Mouse (Mus musculus) kidney, postnatal 10 days (tissue): ENCODE data around the gene Zfp683.

ENCODE experiments used
- DNase-seq: peaks from one replicate; pipeline ENCODE4 v3.0.0; 2021; ENCODE audit warnings: mixed read lengths

Zfp683 gene

GRCm38 (mm10) chr4:134058166-134058715, 4.6 kb downstream of the Zfp683 start:
- DNase-seq, result no peak

DNA sequence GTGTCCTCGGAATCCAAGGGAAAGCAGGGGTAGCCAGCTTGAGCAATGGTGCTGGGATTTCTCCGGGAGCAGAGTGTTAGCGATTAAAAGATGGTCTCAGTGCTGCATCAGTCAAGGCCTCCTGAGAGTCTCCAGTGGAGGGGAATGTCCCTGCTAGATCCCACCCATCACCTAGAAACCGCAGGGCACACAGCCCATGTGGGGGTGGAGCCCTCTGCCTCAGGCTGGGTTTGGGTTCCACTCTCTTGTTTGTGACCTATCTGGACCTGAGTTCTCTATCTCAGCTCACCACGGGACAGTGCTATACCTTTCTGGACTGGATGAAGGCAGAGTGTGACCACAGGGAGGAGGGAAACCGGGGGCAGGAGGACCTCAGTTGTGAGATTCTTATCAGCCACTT, 5.3 kb downstream of the Zfp683 start:
- no peak for DNase-seq

DNA sequence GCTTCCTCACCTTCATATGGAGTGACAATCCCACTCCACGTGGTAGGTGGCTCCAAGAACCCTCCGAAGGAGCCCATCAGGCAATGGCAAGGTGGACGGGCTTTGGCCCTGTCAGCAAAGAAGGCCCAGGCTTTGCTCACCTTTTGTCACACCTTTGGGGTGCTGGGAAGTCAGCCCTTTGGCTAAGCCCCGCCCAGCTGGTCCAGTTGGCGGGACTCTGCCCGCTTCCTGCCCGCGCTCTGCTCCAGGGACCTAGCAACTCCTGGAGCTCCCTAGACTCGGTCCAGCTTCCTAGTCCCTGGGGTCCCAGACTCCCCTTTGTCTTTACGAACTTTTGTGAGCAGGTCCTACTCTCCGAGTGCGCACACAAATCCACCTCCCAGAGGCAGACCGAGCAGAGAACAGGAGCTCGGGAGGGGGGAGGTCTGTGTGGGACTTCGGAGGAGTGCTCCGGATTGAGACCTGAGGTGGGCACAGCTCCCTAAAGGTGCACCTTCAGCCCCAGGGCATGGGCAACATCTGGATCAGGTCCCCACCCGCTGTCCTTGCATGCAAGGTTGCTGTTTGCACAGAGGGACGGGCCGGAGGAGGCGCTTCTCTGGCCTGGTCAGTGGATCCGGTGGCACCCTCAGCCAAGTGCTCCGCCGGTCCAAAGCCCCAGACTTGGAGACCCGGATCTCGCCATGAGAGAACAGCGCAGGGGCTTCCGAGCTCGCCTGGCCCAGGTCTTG, 6.7 kb downstream of the Zfp683 start, which contains the start of gene Crybg2:
Gene Crybg2, plus strand, starts transcription at position 681 of the 731 bp plus-strand sequence.
- no peak for DNase-seq

DNA sequence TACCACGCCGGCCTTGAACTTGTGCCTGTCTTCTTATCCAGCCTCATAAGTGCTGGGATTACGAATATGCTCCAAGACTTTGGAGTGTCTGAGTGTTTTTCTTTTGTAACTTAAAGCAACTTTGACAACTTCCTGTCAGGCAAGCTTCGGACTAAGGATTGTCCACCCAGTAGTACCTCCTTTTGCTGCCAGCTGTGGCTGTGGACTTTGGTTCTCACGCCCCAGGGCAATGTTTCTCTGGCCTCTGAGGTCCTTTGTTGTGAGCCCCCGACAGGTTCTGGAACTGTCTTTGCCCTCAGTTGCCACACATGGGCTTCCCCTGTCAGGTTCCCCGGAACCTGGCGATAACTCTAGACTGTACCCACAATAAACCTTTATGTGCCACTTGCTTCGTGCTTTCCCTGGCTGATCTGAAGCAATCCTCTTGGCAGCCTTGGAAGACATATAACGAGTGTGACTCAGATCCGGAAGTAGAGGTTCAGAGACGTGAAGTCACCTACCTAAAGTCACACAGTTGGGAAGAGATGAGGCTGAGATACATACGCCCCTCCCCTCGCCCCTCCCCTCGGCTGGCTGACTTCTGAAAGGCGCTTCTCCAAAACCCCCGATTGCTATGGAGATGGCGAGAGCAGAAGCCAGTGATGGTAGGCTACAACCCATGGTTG, 7.7 kb downstream of the Zfp683 start:
- no peak for DNase-seq

DNA sequence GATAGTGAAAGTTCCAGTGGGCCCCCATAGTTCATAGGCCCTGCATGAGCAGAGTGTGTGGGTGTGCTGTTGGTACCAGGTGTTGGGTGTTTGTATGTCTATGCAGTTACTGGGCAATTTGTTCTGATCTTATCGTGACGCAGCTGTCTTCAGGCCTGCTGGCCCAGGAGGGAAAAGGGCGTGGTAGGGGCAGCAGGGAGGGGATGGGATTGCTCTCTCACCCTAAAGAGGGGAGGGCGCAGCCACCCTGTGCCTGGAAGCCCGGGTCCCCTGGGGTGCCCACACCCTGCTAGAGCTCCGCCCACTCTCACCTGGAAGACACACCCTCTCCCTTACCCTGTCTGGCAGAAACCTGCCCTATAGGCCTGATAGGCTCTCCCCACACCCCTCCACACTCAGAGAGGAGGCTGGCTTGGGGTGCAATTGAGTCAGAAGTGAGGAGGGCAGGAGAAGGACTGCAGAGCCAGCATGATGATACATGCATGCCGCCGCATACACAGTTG, 8.4 kb downstream of the Zfp683 start:
- DNase-seq, result no peak

GRCm38 (mm10) chr4:134062561-134062960, 8.9 kb downstream of the Zfp683 start:
- no peak for DNase-seq

DNA sequence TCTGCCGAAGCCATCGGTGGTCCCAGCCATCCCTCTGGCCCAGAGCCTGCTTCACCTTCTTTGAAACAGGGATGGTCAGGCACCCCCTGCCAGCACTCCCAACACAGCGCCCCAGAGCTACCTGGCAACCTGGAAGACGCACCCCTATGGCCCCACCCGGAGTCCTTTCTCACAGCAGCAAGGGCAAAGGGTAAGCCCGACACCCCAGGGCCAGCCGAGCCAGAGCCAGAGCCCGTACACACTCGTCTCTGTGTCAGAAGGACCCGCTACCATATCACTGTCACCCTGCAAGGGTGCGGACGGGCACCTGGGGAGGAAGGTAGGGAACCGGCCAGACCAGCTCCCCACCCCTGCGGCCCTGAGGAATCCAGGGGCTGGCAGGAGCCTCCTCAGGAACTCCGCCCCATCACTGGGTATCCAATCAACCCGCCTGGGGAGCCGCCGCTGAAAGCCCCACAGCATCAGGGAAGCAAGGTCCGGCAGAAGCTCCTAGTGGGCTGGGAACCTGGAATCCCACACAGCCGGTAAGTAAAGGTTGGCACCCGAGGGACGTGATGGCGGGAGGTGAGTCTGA, 11.9 kb downstream of the Zfp683 start:
- DNase-seq, result peak; percentile 29

DNA sequence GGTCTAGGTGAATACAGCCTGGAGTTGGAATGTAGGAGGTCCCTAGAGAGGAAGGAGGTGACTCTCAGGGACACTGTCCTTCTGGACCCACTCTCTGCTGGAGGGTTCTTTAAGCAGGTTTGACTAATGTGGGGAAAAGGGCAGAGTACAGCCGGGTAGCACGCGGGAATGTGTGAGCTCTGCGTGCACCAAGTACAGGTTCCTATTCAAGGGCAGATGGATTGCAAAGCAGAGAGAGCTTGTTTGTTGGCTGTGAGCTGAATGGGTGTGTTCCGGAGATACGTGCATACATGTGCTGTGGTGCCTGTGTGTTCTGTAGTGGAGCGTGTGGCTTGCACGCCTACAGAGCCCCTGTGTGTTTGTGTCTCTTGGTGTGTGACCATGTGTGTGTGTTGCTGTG, 13.7 kb downstream of the Zfp683 start:
- peak; percentile 47 for DNase-seq

GRCm38 (mm10) chr4:134067833-134068544, 14.4 kb downstream of the Zfp683 start:
- no peak for DNase-seq

DNA sequence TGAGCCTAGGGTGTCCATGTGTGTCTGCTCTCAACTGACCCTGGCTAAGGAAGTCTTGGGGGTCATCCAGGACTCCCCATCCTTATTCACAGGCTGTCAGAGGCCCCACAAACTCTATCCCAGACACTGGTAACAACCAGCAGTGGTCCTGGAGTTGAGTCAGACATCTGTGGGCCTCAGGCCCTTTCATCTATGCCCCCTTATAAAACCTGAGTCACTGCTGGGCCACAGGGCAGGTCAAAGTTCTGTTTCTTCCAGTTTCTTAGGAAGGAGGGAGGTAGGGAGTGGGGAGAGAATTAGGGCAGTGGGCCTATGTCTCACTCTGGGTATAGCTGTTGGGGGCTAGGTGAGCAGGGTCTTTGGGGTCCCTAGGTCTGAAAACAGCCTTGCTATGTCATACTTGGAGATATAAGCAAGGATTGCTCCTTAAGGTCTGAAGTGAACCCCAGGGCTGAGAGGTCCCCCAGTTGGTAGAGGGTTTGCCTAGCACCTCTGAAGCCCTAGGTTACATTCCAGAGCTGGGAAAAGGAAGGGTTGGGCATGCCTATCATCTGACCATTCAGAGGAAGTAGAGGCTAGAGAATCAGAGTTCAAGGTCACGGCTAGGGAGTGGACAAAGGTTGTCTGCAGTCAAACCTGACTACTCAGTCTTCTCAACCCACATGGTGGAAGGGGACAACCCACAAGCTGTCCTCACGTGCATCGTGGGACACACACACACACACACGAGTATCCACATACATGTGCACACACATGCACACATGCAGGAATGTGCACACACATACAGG, 15.3 kb downstream of the Zfp683 start:
- DNase-seq, result no peak

- peak; percentile 83 for DNase-seq
Observed at GRCm38 (mm10) chr4:134078694-134079093, 25.1 kb downstream of the Zfp683 start.

DNA sequence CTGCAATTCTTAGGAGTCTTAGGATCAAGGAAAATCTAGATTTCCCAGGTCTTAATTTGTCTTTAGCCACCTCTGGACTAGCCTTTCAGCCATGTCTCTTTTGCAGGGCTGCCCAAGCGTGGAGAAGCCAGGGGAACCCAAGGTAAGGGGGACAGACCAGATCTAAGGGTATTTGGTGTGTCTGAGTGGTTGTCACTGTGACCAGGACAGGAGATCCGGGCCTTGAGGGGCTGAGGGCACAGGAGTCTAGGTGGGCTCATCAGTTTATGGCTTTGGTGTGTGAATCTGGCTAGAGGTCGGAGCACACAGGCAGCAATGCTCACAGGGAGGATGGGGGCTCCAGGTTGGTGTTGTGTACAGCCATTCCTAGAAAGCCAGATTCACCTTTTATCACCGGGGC, 27.0 kb downstream of the Zfp683 start:
- DNase-seq, result no peak

GRCm38 (mm10) chr4:134081730-134082386, 28.2 kb downstream of the Zfp683 start:
- peak; percentile 86 for DNase-seq

GRCm38 (mm10) chr4:134082460-134082859, 28.8 kb downstream of the Zfp683 start:
- no peak for DNase-seq

DNA sequence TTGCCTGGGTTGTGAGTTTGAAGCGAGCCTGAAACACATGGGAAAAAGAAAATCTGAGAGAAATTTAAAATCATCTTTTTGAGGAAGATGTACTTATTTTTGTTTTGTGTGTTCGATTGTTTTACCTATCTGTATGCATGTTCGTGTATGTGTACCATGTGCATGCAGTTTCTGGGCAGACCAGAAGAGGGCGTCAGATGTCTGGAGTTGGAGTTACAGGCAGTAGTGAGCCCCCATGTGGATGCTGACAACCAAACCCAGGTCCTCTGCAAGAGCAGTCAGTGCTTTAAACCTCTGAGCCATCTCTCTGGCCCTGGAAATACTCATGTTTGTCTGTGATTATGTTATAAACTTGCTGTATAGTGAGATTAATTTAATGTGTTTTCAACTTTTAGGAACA, 31.4 kb downstream of the Zfp683 start:
- DNase-seq, result no peak

GRCm38 (mm10) chr4:134087412-134087811, 33.8 kb downstream of the Zfp683 start:
- peak; percentile 62 for DNase-seq

GRCm38 (mm10) chr4:134089029-134089428, 35.4 kb downstream of the Zfp683 start:
- DNase-seq, result no peak

DNA sequence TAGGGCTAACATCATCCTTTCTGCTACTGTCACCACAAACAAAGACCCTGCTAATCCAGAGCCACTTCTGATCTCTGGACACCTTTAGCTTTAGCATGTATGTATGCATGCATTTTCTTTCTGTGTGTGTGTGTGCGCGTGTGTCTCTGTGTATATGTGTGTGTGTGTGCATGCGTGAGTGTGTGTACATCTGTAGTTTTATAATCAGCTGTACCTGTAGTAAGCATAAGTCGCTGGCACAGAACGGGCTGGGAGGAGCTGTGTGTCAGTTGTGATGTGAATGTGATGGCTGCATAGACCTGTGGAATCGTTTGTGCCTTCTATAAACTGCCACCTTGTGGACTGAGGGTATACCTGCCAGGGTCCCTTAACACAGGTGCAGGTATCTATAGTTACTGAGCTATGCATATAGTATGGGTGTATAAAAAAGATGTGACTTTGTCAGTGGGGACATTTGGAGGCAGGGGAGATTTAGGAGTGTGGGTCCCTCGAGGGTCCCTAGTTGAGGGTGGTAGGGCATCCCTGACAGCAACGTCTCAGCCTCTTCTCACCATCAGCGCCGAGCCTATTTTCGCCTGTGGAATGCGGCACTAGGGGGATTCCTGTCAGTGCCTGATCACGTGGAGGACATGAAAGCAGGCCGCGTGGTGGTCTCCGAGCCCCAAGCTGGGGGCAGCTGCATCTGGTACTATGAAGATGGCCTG, 37.0 kb downstream of the Zfp683 start:
- DNase-seq, result no peak

GRCm38 (mm10) chr4:134091225-134091529, 37.5 kb downstream of the Zfp683 start:
- DNase-seq, result no peak

- peak; percentile 70 for DNase-seq
Observed at GRCm38 (mm10) chr4:134092382-134093288, 39.0 kb downstream of the Zfp683 start.
